Mouse (Mus musculus) spleen, postnatal 14 days (tissue): ENCODE measurements around the gene Mrpl46.

ENCODE experiments used
- DNase-seq, 2 experiments: peaks; one replicate each; pipeline ENCODE4 v3.0.0; 2021 to 2022; ENCODE audit warnings: low spot score in 2 of 2

Gene Mrpl46

GRCm38 (mm10) chr7:78782639-78783581, at the start of gene Mrpl46, which contains the start of gene Mrps11:
Gene Mrpl46 (minus strand): TSS chr7:78783531.
Gene Mrps11 (plus strand): TSS chr7:78783119.
- DNase-seq = peak; percentile 76 to 85

- no peak for DNase-seq
These were observed 44.5 kb upstream of the Mrpl46 start for GRCm38 (mm10) chr7:78827749-78828362.

GRCm38 (mm10) chr7:78826682-78827385, 43.5 kb upstream of the Mrpl46 start:
- DNase-seq = no peak

- no peak for DNase-seq
These were observed 35.0 kb upstream of the Mrpl46 start for GRCm38 (mm10) chr7:78818336-78818735.

- no peak for DNase-seq
These were observed 31.4 kb upstream of the Mrpl46 start for GRCm38 (mm10) chr7:78814766-78815165.

GRCm38 (mm10) chr7:78813791-78814190, 30.5 kb upstream of the Mrpl46 start:
- DNase-seq = no peak

GRCm38 (mm10) chr7:78807192-78807591, 23.9 kb upstream of the Mrpl46 start:
- DNase-seq = no peak

- no peak for DNase-seq
These were observed 20.5 kb upstream of the Mrpl46 start for GRCm38 (mm10) chr7:78803841-78804240.

- no peak for DNase-seq
These were observed 16.6 kb upstream of the Mrpl46 start for GRCm38 (mm10) chr7:78799730-78800496.

- no peak for DNase-seq
These were observed 14.6 kb upstream of the Mrpl46 start for GRCm38 (mm10) chr7:78797843-78798455.

GRCm38 (mm10) chr7:78796624-78797023, 13.3 kb upstream of the Mrpl46 start:
- DNase-seq = no peak

- DNase-seq = no peak
These were observed 11.3 kb upstream of the Mrpl46 start for GRCm38 (mm10) chr7:78794571-78795092.

GRCm38 (mm10) chr7:78793895-78794570, 10.7 kb upstream of the Mrpl46 start:
- DNase-seq = no peak

- peak in 1 of 2 experiments; percentile 21 for DNase-seq
These were observed 8.3 kb upstream of the Mrpl46 start for GRCm38 (mm10) chr7:78791359-78792222.

- DNase-seq = no peak
These were observed 4.6 kb upstream of the Mrpl46 start for GRCm38 (mm10) chr7:78787793-78788380.

GRCm38 (mm10) chr7:78785906-78786305, 2.6 kb upstream of the Mrpl46 start:
- no peak for DNase-seq

- DNase-seq = no peak
These were observed 4.6 kb downstream of the Mrpl46 start for GRCm38 (mm10) chr7:78778741-78779140.

GRCm38 (mm10) chr7:78770936-78771335, 12.4 kb downstream of the Mrpl46 start:
- no peak for DNase-seq
